Mouse (Mus musculus): ENCODE measurements around the gene Tead1.

GRCm38 (mm10) chr7:112685993-112686392, 6.9 kb downstream of the Tead1 start:
- TF ChIP-seq MAX (IDR thresholded peaks at IDR 0.05; ENCODE audit: low read depth) (no peak), POLR2A (IDR thresholded peaks at IDR 0.05; ENCODE audit: insufficient read length, low read depth) (no peak), MYOG (IDR thresholded peaks at IDR 0.05; ENCODE audit: control insufficient read depth in 1 of 3, insufficient read depth in 1 of 3, insufficient read length in 2 of 3, low read depth in 2 of 3) (no peak), POLR2AphosphoS2 (IDR thresholded peaks at IDR 0.05; ENCODE audit: insufficient read length, low read depth) (no peak), USF1 (IDR thresholded peaks at IDR 0.05; ENCODE audit: low read depth) (no peak), TCF12 (IDR thresholded peaks at IDR 0.05; ENCODE audit: insufficient read depth, poor library complexity, severe bottlenecking) (no peak), E2F4 (IDR thresholded peaks at IDR 0.05; ENCODE audit: insufficient read depth) (no peak), REST (IDR thresholded peaks at IDR 0.05; ENCODE audit: insufficient read depth, insufficient read length) (no peak), TCF3 (IDR thresholded peaks at IDR 0.05; ENCODE audit: insufficient read length, low read depth) (no peak)

All from myocyte (in vitro differentiated cells).